Mouse (Mus musculus) embryonic fibroblast, embryonic 13.5 days (primary cell): Measurements from ENCODE around the gene Irf3. TPM values are rescaled to one million over a fixed set of nuclear protein-coding genes. Genes with fewer than 3 reads are reported as not detected.
A peak's percentile ranks its signal among the peaks of the same experiment; 100 is the strongest.

Source experiments
- H3K27ac ChIP-seq: 2 replicates; pipeline ENCODE4 v1.5.1; 2012; ENCODE audit warnings: low read length, control low read depth, inconsistent platforms; ENCODE audit not compliant: insufficient read depth
- H3K4me1 ChIP-seq: 2 replicates; pipeline ENCODE4 v1.6.1; 2011; ENCODE audit warnings: low read length; ENCODE audit not compliant: control insufficient read depth, insufficient read depth
- H3K4me3 ChIP-seq: 2 replicates; pipeline ENCODE4 v1.5.1; 2011; ENCODE audit warnings: mild to moderate bottlenecking, control low read depth, low read length; ENCODE audit not compliant: insufficient read depth
- CTCF ChIP-seq: IDR thresholded peaks from 2 replicates; pipeline ENCODE4 v1.5.1; 2011; ENCODE audit warnings: mild to moderate bottlenecking, control low read depth, low read length, moderate library complexity, borderline replicate concordance; ENCODE audit not compliant: insufficient read depth
- POLR2A ChIP-seq: IDR thresholded peaks from 2 replicates; pipeline ENCODE4 v1.6.1; 2011; ENCODE audit warnings: low read depth, mild to moderate bottlenecking, control low read depth, low read length, moderate library complexity
- polyA plus RNA-seq: library from polyadenylated mRNA; stranded (reverse); fragments of >200 nt; gene quantifications from 2 replicates; pipeline ENCODE4 v1.2.4, GENCODE M21; 2011; ENCODE audit warnings: low read depth; ENCODE audit not compliant: missing spikeins, insufficient read length

The Irf3 gene
- polyA plus RNA-seq, 1 experiment, result 62.2 TPM

GRCm38 (mm10) chr7:45005321-45005992 is 8.0 kb downstream of the Irf3 start:
- Histone ChIP-seq H3K4me3 (no peak overlapping the region), H3K4me1 (no peaks in the 10 kb centered on the region; the same call in 1 of the 2 replicates), H3K27ac (no peak overlapping the region)
- no peak for TF ChIP-seq POLR2A
- no peak for TF ChIP-seq CTCF

- H3K27ac ChIP-seq, result no peak overlapping the region
- no peaks in the 10 kb centered on the region; the same call in 1 of the 2 replicates for H3K4me1 ChIP-seq
- no peak overlapping the region for H3K4me3 ChIP-seq
- TF ChIP-seq CTCF, result no peak
- TF ChIP-seq POLR2A, result no peak
Observed at GRCm38 (mm10) chr7:45006503-45006902, 9.1 kb downstream of the Irf3 start.

- H3K27ac ChIP-seq, result no peak overlapping the region
- H3K4me1 ChIP-seq, result no peaks in the 10 kb centered on the region; the same call in 1 of the 2 replicates
- no peak for TF ChIP-seq CTCF
- no peak for TF ChIP-seq POLR2A
- no peak overlapping the region for H3K4me3 ChIP-seq
Observed at GRCm38 (mm10) chr7:45007141-45007540, 9.7 kb downstream of the Irf3 start.

GRCm38 (mm10) chr7:45007846-45008245 is 10.4 kb downstream of the Irf3 start:
- H3K4me1 ChIP-seq, result no peaks in the 10 kb centered on the region
- H3K4me3 ChIP-seq, result no peak overlapping the region
- TF ChIP-seq POLR2A (no peak), CTCF (no peak)
- no peak overlapping the region for H3K27ac ChIP-seq

- no peak overlapping the region for H3K4me3 ChIP-seq
- H3K27ac ChIP-seq, result no peak overlapping the region
- TF ChIP-seq CTCF, result no peak
- TF ChIP-seq POLR2A, result no peak
- H3K4me1 ChIP-seq, result no peaks in the 10 kb centered on the region
Observed at GRCm38 (mm10) chr7:45008411-45008810, 11.0 kb downstream of the Irf3 start.

- Histone ChIP-seq H3K27ac (no peak overlapping the region), H3K4me1 (no peaks in the 10 kb centered on the region), H3K4me3 (no peak overlapping the region)
- no peak for TF ChIP-seq CTCF
- TF ChIP-seq POLR2A, result no peak
Observed at GRCm38 (mm10) chr7:45012011-45012410, 14.6 kb downstream of the Irf3 start.

- no peak overlapping the region for H3K4me3 ChIP-seq
Observed at GRCm38 (mm10) chr7:45012824-45013223, 15.4 kb downstream of the Irf3 start.

GRCm38 (mm10) chr7:45013366-45014095 is 16.1 kb downstream of the Irf3 start:
- H3K4me1 ChIP-seq, result no peaks in the 10 kb centered on the region
- TF ChIP-seq CTCF, result no peak
- no peak for TF ChIP-seq POLR2A
- H3K27ac ChIP-seq, result no peak overlapping the region
- no peak overlapping the region for H3K4me3 ChIP-seq

More at GRCm38 (mm10) chr7:45012824-45013223, 15.4 kb downstream of the Irf3 start:
- no peak overlapping the region for H3K27ac ChIP-seq
- TF ChIP-seq CTCF (no peak), POLR2A (no peak)
- no peaks in the 10 kb centered on the region for H3K4me1 ChIP-seq

GRCm38 (mm10) chr7:45014096-45014451 is 16.6 kb downstream of the Irf3 start:
- Histone ChIP-seq H3K4me3 (no peak overlapping the region), H3K4me1 (no peaks in the 10 kb centered on the region), H3K27ac (no peak overlapping the region)
- TF ChIP-seq POLR2A (no peak), CTCF (no peak)

GRCm38 (mm10) chr7:45015344-45015956 is 18.0 kb downstream of the Irf3 start:
- H3K4me1 ChIP-seq, result no peaks in the 10 kb centered on the region
- TF ChIP-seq CTCF, result no peak
- TF ChIP-seq POLR2A, result peak; percentile 55
- peak overlapping the region; percentile 97 for H3K4me3 ChIP-seq
- H3K27ac ChIP-seq, result peak overlapping the region; percentile 63
